Mouse (Mus musculus) heart, postnatal 14 days (tissue): ENCODE results near the gene H6pd. TPM values are rescaled to one million over a fixed set of nuclear protein-coding genes. Genes with fewer than 3 reads are reported as not detected.
A peak's percentile ranks its signal among the peaks of the same experiment; 100 is the strongest.
"Not testable (repeated sequence)": the region's sequence is repeated elsewhere in the genome, so short reads cannot be mapped to it uniquely, and the experiment has no call there.

Experiments used
- DNase-seq, 2 experiments: peaks; one replicate each; pipeline ENCODE4 v3.0.0; 2021 to 2022
- intact Hi-C: fragments of 180-260 bp; cut with DNase I; formaldehyde crosslinking; loops from one replicate; pipeline ENCODE4 v1.15.1; 2025
- long read RNA-seq, 2 experiments: library from polyadenylated mRNA; stranded (forward); transcript quantifications; one replicate each; pipeline ENCODE4 v2.0.0; 2021
- total RNA-seq, 2 experiments: library from RNA; stranded (reverse); gene quantifications; 2 replicates each; pipeline ENCODE4 v1.2.3; 2021

H6pd gene
- total RNA-seq = 10 to 100 TPM; 41.0 to 45.9 TPM
- long read RNA-seq, experiment 1, full-length matches to known transcripts = 25 of 38 reads
- long read RNA-seq, experiment 1, partial matches to known transcripts = 3 of 38 reads
- long read RNA-seq, experiment 1, other reads (novel, unspliced or antisense) = 10 of 38 reads
- long read RNA-seq, experiment 2, full-length matches to known transcripts = 23 of 33 reads
- long read RNA-seq, experiment 2, partial matches to known transcripts = 0 of 33 reads
- long read RNA-seq, experiment 2, other reads (novel, unspliced or antisense) = 10 of 33 reads

DNA sequence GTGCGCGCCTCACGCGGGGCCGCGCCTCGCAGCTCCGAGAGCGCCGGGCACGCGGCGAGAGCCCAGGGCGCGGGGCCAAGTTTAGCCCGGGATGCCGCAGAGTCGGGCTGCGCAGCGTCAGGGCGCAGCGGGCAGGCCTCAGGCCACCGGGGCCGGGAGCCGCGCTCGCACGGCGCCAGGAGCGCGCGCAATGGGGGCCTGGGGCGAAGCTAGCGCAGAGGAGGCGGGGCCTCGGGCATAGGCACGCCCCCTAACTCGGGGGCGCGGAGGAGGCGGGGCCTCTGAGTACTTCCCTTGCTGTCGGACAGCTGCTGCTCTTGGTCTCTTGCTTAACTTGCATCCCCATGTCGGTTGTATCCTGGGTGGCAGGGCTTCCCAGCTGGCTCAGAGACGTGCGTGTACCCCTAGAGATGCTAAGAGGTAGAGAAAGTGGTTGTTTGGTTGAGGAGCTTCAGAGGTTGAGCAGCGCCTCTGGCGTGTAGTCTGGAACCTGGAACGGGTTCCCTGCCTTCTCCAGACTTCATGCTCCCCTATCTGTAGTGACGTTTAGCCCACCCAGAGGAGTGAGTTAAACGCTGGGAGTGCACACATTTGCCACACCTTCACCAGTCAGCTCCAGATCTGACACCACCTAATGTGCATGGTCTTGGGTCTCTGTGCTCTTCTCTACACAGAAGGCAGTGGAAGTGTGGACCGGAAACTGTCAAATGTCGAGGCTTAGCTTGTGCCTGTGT, at the start of gene H6pd:
H6pd (minus strand) TSS at position 171 of the 734 bp plus-strand sequence.
- intact Hi-C loops = no loop called here

DNA sequence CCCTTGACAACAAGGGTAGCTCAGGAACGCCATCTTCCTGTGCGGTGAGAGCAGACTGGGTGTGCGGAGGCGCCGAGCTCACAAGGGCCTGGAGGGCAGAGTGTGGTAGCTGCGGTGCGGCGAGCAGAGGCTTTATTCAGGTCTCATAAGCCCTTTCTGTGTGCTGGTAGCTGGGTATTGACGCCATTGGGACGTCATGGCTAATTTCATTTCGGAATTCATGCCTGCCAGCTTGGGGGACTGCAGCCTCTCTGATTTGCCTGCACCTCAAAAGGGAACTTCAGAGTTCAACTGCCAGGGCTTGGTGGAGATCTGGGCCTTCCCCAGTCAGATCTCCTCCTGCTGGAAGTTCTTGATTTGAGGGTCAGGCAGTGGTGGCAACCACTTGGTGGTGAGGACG, 48.9 kb upstream of the H6pd start:
- no peak for DNase-seq
- intact Hi-C loops = no loop called here

More for the DNA sequence above, at the start of gene H6pd:
- peak; percentile 95 to 96 for DNase-seq

DNA sequence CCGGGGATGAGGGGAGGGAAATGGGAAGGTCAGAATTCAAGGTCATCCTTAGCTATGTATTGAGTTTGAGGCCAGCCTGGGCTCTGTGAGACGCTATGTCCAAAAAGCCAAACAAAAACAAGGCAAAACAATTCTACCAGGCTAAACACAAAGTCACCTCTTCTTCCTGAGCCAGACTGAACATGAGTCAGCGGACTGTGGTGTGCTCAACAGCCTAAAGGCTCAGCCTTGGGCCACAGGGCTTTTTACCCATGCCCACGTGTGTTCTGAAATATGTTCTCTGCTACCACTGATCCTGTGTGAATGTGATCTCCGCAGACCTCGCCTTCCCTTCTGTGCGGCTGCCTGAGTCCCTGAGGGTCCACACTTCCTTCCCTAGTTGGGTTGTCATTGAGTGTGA, 47.3 kb upstream of the H6pd start:
- no peak for DNase-seq
- intact Hi-C loops = no loop called here

DNA sequence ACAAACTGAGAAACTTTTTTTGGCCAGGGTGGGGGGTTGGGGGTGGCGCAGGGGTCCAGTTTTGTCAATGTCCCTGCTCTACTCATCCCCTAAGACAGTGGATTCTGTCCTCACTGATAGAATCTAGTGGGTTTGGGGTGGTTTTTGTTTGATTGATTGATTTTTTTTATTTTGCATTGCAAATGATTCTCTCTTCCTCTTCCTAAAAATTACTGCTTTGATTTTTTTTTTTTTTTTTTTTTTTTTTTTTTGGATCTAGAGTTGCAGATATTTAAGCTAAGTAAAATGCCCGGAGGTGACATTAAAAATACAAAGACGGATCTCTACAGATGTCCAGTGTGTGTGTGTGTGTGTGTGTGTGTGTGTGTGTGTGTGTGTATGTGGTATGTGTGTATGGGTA, 43.6 kb upstream of the H6pd start:
- no peak for DNase-seq
- intact Hi-C loops = no loop called here

DNA sequence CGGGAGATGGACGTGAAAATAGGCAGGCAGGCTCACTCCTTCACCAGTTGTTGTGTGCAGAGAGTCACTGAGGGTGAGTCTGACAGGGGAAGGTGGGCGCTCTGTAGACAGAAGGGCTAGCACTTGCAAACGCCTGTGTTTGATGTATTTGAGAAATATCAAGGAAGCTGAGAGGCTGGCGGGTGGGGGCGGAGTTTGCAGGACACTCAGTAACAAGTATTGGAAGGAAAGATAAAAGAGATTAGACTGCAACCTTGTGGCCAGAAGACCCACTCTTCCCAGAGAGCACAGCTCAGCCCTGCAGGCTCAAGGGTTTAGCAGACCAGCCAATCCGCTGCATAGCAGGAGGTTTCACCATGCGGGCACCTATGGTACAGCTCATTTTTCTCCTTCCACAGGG, 42.7 kb upstream of the H6pd start:
- DNase-seq = no peak
- intact Hi-C loops = no loop called here

DNA sequence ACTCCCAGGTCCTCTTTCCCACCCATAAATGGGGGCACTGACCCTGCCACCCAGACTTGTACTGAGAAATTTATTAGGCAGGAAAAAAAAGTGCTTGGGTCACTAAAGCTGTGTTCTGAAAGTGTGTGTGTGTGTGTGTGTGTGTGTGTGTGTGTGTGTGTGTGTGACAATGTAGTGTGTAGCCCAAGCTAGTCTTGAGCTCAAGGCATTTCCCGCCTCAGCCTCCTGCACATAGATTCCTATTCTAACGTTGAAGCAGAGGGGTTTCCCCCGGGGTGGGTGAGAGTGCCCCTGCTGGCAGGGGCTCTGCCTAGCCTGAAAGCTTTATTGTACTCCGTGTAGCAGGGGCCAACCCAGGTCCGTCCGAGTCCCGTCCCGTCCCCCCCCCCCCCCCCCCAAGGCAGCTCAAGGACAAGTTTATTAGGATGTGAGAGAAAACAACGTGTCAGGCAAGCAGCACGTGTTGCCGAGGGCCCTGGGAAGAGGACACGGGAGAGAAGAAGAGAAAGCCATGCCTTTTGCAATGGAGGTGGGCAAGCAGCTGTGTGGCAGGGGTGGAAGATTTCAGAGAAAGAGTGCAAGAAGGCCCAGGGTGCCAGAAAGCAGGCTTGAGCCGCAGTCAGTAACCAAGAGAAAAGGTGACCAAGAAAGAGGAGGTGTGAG, 40.9 kb upstream of the H6pd start:
- intact Hi-C loops = no loop called here
- DNase-seq = no peak

DNA sequence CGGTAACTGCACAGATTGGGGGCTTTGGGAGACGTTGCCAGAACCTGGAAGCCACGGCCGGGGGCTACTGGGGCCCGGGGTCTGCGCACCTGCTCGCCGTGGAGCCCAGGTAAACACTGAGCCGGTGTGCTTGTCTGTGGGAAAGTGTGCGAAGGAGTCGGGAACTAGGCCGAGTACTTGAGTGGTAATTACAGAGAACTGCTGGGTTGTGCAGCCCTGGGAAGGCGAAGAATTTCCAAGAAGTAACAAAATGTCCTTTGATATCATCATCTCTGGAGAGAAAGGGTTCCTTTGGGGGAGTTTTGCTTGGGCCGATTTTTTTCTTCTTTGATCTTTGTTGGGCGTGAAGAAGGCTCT, 40.3 kb upstream of the H6pd start:
- intact Hi-C loops = no loop called here

DNA sequence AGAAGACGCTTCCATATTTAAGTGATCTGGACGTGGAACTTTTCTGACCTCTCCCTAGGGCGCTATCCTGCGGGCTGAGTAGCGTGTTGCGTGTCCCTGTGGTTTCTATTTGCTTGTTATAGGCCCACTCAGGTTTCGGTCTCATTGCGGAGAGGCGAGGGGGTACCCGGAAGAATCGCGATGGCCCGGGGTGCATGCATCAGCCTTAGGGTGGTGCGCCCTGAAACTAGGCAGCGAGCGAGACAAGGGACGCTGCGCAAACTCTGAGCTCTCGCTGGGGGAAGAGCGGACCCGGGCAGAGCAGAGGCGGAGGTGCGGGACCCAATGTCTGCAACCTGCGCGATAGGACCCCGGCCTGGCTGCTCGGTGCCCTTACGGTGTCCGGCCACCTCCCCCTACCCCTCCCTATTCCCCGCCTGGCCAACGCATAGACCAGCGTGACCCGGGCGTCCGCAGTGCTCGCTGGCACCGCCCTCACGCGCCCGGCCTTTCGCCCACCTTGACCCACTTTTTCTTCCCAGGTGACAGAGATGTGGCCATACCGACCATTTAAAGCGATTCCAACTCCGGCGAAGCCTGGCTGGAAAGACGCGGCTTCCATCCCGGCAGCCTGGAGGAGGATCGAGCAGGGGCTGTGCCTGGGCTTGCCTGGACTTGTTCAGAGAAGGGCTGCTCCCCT, 39.8 kb upstream of the H6pd start:
- intact Hi-C loops = no loop called here
- DNase-seq = peak; percentile 24 to 26

More for the DNA sequence above, 40.3 kb upstream of the H6pd start:
- no peak for DNase-seq

DNA sequence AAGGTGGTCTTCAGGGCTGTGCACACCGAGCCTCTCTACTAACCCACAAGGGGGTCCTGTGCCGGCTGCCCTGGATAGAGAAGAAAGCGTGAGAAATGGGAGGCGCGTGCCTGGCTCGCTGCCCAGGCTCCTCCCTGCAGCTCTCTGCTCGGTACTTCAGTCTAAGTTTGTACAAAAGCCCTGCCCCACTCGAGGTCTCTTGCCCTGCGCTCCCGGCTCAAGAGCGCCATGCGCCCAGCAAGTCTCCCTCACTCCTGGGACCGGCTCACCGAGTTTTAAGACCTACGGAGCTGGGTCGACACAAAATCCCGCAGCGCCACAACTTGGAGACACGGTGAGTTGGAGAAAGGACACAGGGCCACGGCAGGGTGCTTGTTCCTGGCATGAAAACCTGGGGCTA, 39.2 kb upstream of the H6pd start:
- intact Hi-C loops = no loop called here

DNA sequence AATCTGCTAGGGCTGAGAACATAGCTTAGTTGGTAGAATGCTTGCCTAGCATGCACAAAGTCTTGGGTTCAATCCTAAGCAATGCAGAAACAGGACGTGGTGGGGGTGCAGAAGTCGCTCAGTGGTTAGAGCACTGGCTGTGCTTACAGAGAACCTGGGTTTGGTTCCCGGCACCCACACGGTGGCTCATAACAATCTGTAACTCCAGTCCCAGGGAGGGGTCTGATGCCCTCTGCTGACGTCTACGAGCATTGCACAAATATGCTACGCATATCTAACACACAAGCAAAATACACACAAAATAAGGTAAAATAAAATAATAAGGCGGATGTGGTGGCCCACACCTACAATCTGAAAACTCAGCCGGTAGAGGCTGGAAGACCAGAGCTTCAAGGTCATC, 34.8 kb upstream of the H6pd start:
- intact Hi-C loops = no loop called here
- DNase-seq = no peak

More for the DNA sequence above, 39.2 kb upstream of the H6pd start:
- peak; percentile 63 to 67 for DNase-seq

DNA sequence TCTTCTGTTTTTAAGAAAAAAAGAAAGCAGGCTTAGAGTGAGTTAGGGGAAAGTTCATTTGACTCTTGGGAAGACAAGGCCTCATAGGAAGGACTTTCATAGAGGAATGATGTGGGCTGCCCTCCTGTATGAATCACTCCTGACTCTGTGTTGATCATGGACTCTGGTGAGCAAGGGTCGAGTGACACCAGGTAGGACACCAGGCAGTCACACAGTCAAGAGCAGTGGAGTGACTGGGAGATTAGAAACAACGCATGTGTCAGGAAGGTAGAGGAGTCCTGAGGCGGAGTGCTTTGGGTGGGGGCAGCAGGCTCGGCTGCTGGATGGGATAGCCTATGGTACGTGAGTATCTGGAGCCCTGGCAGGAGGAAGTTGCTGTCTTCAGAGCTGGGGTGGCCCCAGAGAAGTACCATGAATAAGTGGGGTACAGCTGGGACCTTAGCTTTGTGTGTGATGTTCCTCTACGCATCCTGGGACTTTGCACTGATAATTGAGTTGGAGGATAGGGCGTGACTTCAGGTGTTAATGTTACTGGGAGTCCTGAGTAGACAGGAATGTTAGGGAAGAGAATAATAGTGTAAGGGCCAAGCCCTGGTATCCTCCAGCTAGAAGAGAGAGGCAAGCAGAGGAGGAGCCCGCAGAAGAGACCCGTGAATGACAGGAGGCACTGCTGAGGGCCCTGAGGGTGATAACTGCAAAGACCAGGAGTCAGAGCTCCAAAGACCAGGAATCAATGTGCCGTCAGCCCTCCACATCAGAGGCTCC, 32.7 kb upstream of the H6pd start:
- intact Hi-C loops = loop anchor here (2.0 kb wide), 1 partner anchor 29 kb away; no protein-coding TSS in a partner anchor
- DNase-seq = no peak

DNA sequence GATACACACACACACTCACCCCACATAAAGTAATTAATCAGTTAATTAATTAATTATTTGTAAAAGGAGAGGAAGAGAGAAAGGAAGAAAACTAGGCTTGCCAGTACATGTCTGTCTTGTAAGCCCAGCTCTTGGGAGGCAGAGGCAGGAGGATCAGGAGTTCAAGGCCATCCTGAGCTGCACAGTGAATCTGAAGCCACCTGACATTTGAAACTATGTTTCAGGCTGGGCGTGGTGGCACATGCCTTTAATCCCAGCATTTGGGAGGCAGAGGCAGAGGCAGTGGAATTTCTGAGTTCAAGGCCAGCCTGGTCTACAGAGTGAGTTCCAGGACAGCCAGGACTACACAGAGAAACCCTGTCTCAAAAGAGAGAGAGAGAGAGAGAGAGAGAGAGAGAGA, 32.0 kb upstream of the H6pd start:
- DNase-seq = not testable (repeated sequence)
- intact Hi-C loops = loop anchor here (2.0 kb wide), 1 partner anchor 30 kb away; no protein-coding TSS in a partner anchor

DNA sequence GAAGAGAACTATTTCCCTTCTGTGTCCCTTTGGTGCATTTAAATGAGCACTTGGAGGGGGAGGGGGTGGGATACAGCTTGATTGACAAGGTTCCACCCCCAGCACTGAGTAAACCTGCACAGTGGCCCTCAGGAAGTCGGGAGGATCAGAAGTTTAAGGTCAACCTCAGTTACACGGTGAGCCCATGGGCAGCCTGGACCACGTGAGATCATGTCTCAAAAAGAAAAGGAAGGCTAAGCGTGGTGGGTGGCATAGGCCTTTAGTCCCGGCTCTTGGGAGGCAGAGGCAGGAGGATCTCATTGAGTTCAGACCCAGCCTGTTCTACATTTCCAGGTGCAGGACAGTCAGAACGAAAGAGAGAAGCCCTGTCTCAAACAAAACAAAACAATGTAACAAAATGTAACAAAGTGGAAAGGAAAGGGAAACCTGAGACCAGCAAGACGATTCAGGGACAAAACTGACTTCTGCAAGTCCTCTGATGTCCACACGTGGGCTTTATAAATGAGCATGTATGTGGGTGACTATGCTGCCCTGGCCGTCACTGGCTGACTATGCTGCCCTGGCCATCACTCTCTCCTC, 31.3 kb upstream of the H6pd start:
- intact Hi-C loops = loop anchor here (2.0 kb wide), 1 partner anchor 31 kb away; no protein-coding TSS in a partner anchor
- no peak for DNase-seq

DNA sequence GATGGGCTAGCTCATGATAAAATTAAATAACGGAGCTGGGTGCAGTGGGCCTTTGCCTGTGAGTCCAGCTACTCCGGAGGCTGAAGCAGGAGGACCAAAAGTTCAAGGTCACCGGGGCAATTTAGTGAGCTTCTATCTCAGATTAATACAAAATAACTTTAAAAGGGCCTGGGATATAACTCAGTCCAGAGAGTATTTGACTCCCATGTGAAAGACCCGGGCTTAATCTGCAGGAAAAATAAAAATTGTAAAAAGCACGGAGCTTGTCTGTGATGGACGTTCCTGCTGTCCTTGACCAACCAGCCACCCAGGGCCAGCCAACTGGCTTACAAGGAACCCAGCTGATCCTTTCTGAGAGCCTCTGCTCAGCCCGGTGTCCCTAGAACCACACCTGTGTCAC, 29.7 kb upstream of the H6pd start:
- intact Hi-C loops = no loop called here
- no peak for DNase-seq

DNA sequence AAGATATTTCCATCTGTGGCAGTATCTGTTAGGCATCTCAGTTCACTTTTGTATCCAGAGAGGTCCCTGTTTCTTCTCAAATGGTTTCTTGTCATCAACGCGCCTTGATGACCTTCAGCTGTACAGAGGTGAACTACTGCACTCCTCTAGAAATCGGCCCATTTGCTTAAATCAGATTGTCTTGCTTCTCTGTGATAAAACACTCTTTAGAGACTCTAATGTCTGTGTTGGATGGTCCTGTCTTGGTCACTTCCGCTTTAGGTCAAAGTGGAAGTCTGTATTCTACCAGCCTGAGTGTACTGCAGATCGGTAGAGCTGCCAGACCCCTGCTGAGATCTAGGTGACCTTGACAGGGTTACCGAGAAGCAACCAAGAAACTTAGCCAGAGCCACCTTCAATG, 27.3 kb upstream of the H6pd start:
- DNase-seq = no peak
- intact Hi-C loops = no loop called here

DNA sequence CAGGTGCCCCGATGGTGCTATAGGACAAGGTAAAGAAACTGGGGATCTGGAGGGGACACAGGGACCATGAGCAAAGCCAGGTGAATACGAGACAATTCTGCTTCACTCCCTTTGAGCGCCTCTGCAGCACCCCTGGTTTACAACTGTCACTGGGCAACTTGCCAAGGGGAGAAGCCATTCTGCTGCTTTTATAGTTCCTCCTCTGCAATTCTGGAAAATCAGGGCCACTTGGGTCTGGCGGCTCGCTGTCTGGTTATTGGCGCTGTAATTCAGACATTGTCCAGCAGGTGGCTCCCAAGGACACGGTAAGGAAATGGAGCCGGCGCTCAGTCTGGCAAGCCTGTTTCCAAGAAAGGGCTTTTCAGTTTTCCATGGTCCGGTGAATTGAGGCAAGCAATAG, 26.5 kb upstream of the H6pd start:
- intact Hi-C loops = loop anchor here (1.0 to 2.0 kb wide), 3 partner anchors 38 to 228 kb away; no protein-coding TSS in a partner anchor
- DNase-seq = peak; percentile 87 to 95

DNA sequence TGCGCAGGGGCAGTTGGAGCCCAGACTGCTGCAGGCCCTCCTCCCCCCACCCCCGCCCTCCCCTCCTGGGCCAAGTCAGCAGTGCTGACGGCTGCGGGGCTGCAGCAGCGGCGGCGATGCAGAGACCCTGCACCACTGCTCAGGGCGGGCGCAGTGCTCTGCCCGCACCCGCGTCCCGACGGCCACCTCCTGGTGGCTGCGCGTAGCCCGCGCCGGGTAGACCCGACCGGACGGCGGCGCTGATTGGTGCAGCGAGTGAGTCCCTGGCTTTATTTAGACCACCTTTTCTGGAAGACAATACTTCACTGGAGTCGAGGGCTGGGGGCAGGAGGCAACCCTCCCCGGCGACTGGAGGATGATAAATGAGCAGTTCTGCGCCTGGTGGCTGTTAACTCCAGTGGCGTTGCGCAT, 24.4 kb upstream of the H6pd start:
- peak; percentile 24 to 47 for DNase-seq
- intact Hi-C loops = no loop called here

DNA sequence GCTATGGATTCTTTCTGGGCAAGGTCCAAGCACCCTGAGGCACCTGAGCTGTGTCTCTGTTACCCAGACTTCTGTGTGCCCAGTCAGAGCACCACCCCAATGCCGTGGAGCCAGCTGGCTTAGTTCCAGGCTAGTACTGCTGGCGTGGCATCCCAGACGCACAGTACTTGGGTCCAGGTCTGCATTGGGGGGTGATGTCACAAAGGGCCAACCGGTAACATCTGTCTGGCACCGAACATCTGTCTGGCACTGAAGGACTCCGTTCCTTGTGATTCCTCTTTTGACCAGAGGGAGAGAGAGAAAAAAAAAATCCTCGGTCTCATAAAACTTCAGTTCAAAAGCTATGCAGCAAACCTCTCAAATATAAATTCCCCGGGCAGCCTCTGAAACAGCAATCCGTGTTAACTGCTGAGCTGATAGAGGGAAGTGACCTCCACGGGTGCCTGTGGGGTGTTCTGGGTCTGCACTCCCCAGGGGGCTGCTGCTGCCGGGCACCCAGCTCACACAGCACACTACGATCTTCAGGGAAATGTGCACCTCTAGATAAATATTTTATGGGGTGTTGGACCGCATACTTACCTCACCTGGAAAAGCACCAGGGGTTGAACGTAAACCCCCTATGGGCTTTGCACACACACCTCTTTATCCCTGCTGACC, 22.5 kb upstream of the H6pd start:
- intact Hi-C loops = no loop called here
- DNase-seq = peak in 1 of 2 experiments; percentile 45
